Comparison of ENCODE assay signal across 8 mouse cellular contexts in the genomic region with DNA sequence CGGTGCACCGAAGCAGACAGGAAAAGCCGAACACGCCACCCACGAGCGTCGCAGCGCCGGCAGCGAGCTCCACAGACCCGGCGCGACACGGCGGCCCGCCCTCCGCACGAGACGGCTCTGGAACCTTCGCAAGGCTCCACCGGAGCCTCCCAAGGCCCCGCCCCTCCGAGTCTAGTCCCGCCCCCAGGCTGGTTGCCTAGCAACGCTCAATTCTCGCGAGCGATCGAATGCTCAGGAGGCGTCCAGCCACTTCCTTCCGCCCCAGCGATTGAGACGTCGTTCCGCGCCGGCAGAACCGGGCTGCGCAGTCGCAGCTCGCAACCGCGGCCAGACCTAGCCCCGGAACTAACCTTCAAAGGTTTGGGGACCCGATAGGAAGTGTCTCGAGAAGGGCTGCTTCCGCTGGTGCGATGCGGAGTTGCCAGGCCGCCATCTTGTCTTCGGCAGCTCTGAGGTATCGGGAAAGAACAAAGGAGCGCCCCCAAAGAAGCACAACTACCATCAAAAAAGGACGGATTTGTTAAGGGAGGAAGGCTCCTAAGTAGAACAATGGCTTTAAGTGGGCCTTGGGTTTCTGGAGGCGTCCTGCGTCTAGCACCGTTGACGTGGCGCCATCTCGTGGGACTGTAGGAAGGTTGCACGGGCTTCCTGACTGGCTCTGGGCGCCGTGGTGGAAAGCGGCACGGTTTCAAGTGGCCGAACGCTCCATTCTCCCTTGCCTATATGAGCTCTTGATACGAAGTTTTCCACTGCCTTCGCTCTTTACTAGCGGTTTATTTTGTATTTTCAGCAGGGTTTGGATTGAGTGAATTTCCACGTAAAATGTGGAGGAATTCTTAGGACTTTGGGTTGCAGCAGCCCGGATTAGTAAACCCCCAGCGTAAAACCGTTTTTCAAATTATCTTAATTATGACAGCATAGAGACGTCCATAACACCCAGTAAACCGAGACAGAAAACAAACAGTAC. TPM values are rescaled to one million over a fixed set of nuclear protein-coding genes. Genes with fewer than 3 reads are reported as not detected.
DNase-seq lines count a peak whose midpoint lies in the region; ATAC-seq lines count a peak whose summit lies in the region.

A gene (minus strand): TSS at position 173 of the 967 bp plus-strand sequence.

- DNase-seq in adrenal gland, adult 18-20 months (ENCODE audit: low spot score in 2 of 2), result peak; percentile 100
- DNase-seq in embryo, embryonic 11 days, result peak; percentile 98
- peak; percentile 99 for DNase-seq in gastrocnemius, postnatal 25 days
- DNase-seq in intestine, embryonic 14.5 days (ENCODE audit: low spot score), result peak; percentile 100
- peak; percentile 99 to 100 for DNase-seq in left cerebral cortex, postnatal 14 days (ENCODE audit: low spot score in 2 of 2)
- DNase-seq in mesoderm, embryonic 11.5 days (ENCODE audit: low read depth, low spot score), result peak; percentile 99
- peak; percentile 99 for DNase-seq in right cerebral cortex, postnatal 36 days (ENCODE audit: low spot score in 2 of 2)
- peak; percentile 99 for DNase-seq in yolk sac, embryonic 10.5 days (ENCODE audit: low spot score)

- no peaks in the 10 kb centered on the region for H3K9me3 ChIP-seq in intestine, embryonic 14.5 days (ENCODE audit: control insufficient read depth, low read length)

- H3K9ac ChIP-seq in intestine, embryonic 14.5 days (ENCODE audit: low read length), result peak within 1 kb of the TSS; percentile 86

- H3K4me2 ChIP-seq in intestine, embryonic 14.5 days (ENCODE audit: low read length), result peak within 1 kb of the TSS; percentile 72

- no peaks in the 10 kb centered on the region for H3K27me3 ChIP-seq in intestine, embryonic 14.5 days (replicated peaks; ENCODE audit: control insufficient read depth, insufficient read depth, low read length)

- H3K4me3 ChIP-seq in intestine, embryonic 14.5 days (ENCODE audit: low read depth, low read length), result peak within 1 kb of the TSS; percentile 78

- peaks cover 7% of the 10 kb centered on the region for H3K36me3 ChIP-seq in intestine, embryonic 14.5 days (ENCODE audit: control insufficient read depth, insufficient read depth, low read length)

- peak within 1 kb of the TSS; percentile 99 for H3K27ac ChIP-seq in intestine, embryonic 14.5 days (ENCODE audit: low read depth)

- intact Hi-C loops in left cerebral cortex, postnatal 14 days (cut with DNase I), result no loop called here

- peaks cover 8% of the 10 kb centered on the region for H3K4me1 ChIP-seq in intestine, embryonic 14.5 days (replicated peaks; ENCODE audit: control insufficient read depth, insufficient read depth, low read length)

- WGBS in intestine, embryonic 14.5 days, result under 1% methylated on average over 76 of the region's 76 CpGs

- peak; percentile 97 for ATAC-seq in intestine, embryonic 14.5 days (replicated peaks; ENCODE audit: low FRiP score, low TSS enrichment, low read depth)

RNA-seq across cellular contexts. Expression of the gene that starts here (rescaled TPM):
- 100 to 1,000 TPM; 125 to 182 TPM for total RNA-seq in adrenal gland, adult 18-20 months (2021)
- 10 to 100 TPM; 47.4 to 49.6 TPM for total RNA-seq in gastrocnemius, postnatal 25 days (2021)
- polyA plus RNA-seq in intestine, embryonic 14.5 days (2014; fragmentation: Nextera tagmentation; extraction: Ambion mirVana), result 235 TPM in 2 replicates
- 10 to 100 TPM; 85.4 to 97.1 TPM for total RNA-seq in left cerebral cortex, postnatal 14 days (2021)

Comparison
In these comparisons a context has a peak if more than half of its experiments do, and no peak if none do; other contexts are left out.
1. Peak in every context shown above with its lines: DNase-seq, ATAC-seq, H3K4me3 ChIP-seq and H3K27ac ChIP-seq.